Mouse (Mus musculus) kidney, postnatal 4 days (tissue): ENCODE data around the gene Cep57.
"Not testable (repeated sequence)": the region's sequence is repeated elsewhere in the genome, so short reads cannot be mapped to it uniquely, and the experiment has no call there.

Source experiments
- DNase-seq, 2 experiments: peaks; one replicate each; pipeline ENCODE4 v3.0.0; 2021; ENCODE audit warnings: mixed read lengths in 2 of 2

The Cep57 gene

GRCm38 (mm10) chr9:13790864-13791263 lies 36.0 kb downstream of the Cep57 start:
- not testable (repeated sequence) for DNase-seq

GRCm38 (mm10) chr9:13781985-13782384 lies 44.9 kb downstream of the Cep57 start:
- DNase-seq, result no peak

GRCm38 (mm10) chr9:13774732-13775131 lies 52.2 kb downstream of the Cep57 start:
- no peak for DNase-seq

DNA sequence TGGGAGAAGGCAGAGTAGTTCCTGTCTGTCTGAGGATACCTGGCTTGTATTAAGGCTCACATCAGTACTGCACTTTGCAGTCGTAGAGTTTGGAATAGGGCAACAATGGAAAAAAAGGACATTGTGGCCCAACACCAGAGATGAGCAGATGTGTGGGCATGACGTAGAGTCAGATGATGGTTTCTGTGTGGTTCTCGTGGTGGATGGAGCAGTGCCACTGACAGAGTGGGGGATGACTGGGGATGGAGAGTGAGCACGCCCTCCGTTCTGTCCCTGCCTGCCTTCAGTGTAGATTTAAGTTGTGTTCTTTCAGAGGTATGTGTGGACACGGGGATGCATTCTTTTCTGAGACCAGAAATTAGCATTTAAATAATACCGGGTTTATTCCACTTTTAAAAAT lies 60.3 kb downstream of the Cep57 start:
- DNase-seq, result no peak

DNA sequence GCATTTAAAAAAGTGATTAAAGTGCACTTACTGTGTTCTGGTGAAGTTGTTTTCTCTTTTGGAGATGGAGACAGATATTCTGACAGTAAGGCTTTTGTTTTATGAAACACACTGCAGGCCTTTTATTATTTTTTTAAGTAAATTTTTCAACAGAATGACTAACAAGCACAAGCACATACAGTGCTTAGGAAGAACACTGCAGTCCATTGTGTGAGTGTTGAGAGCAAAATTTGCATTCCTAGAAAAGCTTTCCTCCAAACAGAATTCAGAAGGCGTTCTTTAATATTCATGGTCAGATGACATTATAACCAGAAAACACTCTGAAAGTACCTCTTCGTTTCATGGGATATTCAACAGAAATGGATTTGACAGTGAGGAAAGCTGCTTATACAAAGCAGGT lies 61.3 kb downstream of the Cep57 start:
- no peak for DNase-seq

DNA sequence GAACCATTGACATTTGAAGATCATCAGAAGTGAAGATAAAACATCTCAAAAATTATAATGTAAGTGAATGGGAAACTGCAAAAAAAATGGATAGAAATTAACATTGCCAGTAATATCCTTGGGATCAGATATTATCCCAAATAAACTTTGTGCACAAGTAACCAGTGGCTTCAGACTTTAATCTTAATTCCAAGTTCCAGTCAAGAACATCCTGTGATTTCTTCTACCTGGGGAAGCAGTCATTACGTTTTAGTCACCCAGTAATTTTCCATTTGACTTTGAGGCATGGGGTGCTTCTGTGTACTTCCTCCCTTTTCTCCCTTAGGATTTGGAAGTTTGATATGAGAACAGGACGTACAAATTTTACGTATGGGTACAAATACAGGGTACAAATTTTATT lies 66.5 kb downstream of the Cep57 start:
- DNase-seq, result no peak
